Mouse (Mus musculus) left cerebral cortex, postnatal 25 days (tissue): ENCODE data around the gene Lamtor1. TPM values are rescaled to one million over a fixed set of nuclear protein-coding genes. Genes with fewer than 3 reads are reported as not detected.
A peak's percentile ranks its signal among the peaks of the same experiment; 100 is the strongest.
"Not testable (repeated sequence)": the region's sequence is repeated elsewhere in the genome, so short reads cannot be mapped to it uniquely, and the experiment has no call there.

Source experiments
- DNase-seq, 2 experiments: peaks; one replicate each; pipeline ENCODE4 v3.0.0; 2022; ENCODE audit warnings: low spot score in 2 of 2, mixed read lengths in 1 of 2
- intact Hi-C: fragments of 180-260 bp; cut with DNase I; formaldehyde crosslinking; loops from one replicate; pipeline ENCODE4 v1.15.1; 2025
- total RNA-seq, 2 experiments: library from RNA; stranded (reverse); gene quantifications; 2 replicates each; pipeline ENCODE4 v1.2.3; 2021

Gene Lamtor1
- total RNA-seq, 2 experiments from 2014 or later, result 97.2 to 99.6 TPM

DNA sequence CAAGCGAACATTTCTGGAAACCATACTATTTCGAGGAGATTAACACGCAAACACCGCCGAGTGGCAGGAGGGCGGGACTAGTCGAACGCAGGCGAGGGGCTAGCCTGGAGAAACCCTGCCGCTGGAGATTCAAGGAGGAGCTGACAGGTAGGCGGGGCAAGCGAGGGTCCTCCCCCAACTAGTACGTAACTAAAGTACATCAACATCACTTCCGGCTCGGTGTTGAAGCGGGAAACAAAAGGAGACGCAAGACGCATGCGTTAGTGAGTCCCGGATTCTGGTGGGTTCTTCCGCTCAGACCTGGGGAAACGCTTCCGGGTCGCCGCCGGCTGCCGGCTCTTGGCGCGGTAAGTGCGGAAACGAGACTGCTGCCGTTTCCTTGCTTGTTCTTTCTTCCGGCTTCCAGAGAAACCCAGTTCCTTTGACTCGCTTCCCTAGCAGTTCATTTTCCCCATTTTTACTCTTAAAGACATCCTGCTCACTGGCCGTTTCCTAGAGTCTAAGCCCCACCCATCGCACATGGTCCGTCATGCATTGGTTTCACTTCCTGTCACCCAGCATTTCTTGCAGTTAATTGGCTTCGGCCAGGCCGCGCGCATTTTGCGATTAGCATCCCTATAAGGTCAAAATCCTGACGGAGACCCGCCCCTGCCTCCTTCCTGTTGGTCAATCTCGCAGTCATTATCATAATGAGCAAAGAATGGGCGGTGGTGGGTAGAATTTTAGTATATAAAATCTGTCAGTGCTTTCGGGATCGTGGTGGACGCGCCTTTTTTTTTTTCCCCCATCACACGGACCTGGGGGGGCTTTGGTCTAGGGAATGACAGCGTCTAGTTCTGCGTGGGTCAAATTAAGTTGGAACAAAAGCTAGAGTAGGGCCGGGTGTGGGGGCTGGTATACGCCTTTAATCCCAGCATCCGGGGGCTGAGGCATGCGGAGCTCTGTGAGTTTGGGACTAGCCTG, 9.3 kb upstream of the Lamtor1 start:
- DNase-seq, result peak; percentile 98 to 99
- intact Hi-C loops, result loop anchor here (5.0 kb wide), 2 partner anchors 59 to 219 kb away; partner anchors contain the start of gene Inppl1

DNA sequence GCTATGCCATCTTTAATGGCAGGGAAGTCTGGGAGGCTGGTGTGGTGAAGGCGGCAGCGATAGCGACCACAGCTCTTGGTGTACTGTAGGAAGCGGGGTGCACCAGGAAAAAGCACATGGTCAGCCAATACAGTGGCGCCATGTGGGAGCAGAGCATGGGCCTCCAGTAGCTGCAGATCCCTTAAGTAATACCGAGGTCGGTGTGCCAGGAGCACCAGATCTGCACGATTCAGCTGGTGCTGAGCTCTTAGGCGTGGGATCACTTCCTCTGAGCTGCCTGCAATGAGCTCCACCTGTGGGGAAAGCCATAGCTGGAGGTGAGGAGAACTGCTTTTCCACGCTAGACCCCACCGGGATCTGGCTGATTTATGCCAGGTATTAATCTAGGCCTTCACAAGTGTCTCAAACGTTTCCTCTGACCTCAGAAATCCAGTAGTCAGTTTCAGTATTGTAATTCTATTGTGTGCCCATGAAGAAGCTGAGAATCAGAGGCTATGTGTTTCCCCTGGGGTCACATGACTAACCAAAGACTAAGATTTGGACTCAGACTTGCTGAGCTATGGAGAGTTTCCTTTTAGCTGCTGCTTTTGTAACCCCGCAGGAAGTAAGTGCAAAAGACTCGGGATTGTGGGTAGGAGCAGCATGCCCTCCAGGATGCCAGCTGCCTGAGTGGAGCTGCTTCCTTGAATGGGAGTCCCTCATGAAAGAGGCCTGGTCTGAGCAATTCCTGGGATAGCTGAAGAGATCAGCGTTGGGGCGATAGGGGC, 5.2 kb upstream of the Lamtor1 start:
- no peak for DNase-seq
- intact Hi-C loops, result no loop called here

DNA sequence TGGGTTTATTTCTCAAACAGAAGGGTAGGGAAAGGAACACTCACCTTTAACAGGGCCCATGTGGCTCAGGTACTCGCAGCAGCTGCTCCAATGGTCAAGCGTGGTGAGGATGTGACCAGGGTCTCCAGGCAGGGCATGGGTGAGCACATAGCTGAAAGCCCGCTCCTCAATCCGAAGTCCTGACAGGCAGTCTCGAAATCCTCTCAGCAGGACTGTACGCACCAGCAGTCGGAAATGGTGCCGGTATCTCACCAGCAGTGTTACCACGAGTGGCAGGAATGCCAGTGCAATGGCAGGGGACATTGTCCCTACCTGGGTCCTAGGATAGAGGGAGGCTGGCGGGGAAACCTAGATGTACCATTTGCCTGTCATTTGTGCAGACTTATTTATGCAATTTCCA, 3.7 kb upstream of the Lamtor1 start:
- intact Hi-C loops, result no loop called here
- no peak for DNase-seq

DNA sequence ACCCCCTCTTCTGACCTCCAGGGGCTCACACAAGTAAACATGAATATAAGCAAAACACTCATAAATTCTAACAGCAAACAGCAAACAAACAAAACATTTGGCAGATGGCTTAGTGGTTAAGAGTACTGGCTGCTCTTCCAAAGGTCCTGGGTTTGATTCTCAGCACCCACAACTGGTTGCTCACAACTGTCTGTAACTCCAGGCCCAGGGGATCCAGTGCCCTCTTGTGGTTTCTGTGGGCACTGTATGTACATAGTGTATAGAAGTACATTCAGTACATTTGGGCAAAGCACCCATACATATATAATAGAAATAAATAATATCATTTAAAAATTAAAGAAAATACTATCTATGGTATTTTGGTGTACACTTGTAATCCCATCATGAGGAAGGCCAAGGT, 2.9 kb upstream of the Lamtor1 start:
- intact Hi-C loops, result no loop called here
- DNase-seq, result no peak

DNA sequence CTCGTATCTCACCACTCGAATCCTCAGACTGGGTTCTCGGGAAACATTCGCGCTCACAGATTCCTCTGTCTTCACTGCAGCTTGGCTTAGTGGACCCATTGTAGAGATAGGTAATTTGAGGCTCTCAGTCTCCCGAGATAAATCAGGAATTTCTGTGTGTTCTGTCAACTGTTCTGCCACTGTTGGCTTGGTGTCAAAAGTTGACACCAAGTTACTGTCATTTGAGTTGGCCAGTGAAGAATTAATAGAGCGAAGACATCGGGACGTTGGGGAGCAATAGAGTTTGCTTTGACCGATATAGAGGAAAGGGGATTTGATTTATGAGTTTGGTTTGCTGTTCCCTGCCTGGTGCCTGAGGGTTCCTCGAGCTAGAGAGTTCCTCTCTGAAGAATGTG, 580 bp downstream of the Lamtor1 start, which contains the start of gene Tomt:
Gene Tomt (minus strand): TSS at position 73 of the 395 bp plus-strand sequence.
- intact Hi-C loops, result no loop called here

DNA sequence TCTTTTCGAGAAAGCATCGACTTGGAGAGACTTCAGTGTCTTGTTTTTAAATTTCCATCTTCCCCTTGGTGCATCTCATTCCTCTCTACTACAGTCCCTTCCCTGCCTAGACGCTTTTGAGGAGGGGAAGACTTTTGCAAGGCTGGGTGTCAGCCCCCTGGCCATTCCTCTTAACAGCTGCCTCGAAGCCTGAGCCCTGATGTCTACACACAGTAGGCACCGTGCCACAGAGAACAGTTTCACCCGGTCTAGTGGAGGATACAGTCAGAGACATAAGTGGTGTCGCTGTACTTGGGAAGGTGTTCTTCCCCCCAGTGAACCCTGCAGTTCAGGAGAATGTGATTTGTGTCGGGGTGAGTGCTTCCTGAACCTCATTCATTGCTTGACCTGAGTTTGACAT, 992 bp downstream of the Lamtor1 start:
- intact Hi-C loops, result no loop called here
- no peak for DNase-seq

More for the DNA sequence above, 580 bp downstream of the Lamtor1 start, which contains the start of gene Tomt:
- DNase-seq, result no peak

DNA sequence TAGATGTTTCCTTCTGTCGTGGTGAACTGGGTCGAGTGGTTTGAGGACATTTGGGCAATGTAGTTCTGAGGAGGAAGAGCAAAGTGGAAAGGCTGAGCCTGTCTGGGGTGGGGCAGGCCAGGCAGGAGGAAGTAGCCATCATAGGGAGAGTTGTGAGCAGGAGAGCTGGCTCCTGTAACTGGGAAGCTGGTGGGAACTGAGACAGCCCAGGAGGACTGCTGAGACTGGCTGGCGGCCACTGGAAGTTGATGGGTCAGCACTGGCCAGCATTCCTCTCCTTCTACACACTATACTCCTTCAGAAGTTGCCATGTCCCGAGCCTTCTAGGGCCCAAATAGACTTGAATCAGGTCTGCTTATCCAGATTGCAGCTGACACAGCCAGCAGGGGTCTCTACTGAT, 2.7 kb downstream of the Lamtor1 start:
- DNase-seq, result no peak
- intact Hi-C loops, result no loop called here

DNA sequence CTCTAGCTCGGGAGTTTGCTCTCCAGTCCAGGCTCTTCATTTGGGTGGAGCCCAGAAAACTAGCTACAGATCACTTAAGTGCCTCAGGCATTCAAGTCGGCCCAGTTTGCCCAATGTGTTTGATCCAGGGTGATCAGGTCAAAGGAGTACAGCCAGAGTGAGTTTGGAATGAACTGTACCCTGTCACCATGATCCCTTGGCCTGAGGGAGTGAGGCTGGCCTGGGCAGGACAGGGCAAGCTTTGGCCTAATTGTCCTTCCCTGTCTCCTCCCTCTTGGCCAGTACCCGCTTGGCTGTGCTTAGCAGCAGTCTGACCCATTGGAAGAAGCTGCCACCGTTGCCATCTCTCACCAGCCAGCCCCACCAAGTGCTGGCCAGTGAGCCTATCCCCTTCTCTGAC, 4.4 kb downstream of the Lamtor1 start:
- DNase-seq, result no peak
- intact Hi-C loops, result no loop called here

DNA sequence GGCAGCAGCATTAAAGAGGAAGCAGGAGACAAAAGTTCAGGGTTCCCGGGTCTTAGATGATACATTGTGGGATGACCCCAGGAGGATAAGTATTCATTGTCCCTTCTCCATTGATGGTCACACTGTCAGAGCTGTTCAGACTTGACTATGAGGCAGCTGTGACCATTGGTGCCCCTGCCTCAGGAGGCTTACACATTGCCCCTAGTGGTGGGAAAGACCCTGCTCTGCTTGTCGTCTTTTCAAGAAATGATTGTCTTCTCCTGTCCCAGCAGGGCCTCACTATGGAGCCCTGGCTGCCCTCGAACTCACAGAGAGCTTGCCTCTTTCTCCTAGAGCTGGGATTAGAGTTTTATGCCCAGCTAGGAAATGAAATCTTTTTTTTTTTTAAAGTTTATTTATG, 6.3 kb downstream of the Lamtor1 start:
- no peak for DNase-seq
- intact Hi-C loops, result no loop called here

DNA sequence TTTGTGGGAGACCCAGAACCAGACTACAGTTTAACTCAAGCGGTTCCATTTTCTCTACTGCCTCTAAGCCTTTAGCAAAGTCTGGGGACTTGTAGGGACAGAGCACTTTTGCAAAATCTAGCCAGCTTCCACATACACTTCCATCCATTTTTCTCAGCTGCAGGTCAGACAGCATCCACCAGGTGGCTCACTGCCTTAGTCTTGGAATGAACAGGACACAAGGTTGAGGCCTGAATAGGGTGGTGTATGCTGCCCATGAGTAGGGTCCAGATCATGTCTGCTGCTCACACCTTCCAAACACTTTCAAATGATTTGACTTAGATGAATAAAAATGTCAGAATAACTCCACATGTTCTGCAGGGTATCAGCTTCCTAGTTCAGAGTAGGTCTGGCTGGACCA, 12.4 kb downstream of the Lamtor1 start:
- intact Hi-C loops, result loop anchor here (5.0 kb wide), 1 partner anchor 159 kb away; no protein-coding TSS in a partner anchor
- DNase-seq, result peak; percentile 51 to 75

DNA sequence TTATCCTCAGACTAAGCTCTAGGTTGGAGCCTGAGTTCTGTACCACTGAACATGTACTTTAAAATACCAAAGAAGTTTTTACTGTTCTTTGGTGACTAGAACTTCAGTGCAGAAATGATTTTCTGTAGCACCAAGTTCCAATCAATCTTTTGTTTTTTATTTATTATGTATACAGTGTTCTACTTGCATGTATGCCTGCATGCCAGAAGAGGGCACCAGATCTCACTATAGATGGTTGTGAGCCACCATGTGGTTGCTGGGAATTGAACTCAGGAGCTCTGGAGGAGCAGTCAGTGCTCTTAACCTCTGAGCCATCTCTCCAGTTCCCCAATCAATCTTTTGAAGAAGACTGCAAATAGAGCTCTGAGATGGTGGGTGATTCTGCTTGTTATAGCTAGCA, 20.2 kb downstream of the Lamtor1 start:
- intact Hi-C loops, DNase-seq: not testable (repeated sequence)

DNA sequence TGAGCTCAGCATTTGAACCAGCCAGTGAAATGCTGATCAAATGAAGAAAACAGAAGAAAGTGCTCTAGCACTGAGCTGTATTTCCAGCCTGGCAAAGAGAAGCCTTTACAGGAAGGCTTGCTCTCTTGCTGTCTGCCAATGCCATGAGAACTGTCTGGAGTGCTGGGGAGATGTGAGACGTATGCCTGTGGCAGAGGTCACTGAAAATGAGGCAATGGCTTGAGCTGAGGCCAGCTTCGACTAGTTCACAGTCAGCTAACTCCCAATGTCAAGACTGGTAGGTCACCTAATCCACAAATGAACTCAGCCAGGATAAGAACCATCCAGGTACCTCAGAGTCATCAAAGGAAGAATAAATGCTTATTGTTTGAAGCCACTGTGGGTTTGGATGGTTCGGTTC, 22.4 kb downstream of the Lamtor1 start:
- intact Hi-C loops, result no loop called here
- no peak for DNase-seq

DNA sequence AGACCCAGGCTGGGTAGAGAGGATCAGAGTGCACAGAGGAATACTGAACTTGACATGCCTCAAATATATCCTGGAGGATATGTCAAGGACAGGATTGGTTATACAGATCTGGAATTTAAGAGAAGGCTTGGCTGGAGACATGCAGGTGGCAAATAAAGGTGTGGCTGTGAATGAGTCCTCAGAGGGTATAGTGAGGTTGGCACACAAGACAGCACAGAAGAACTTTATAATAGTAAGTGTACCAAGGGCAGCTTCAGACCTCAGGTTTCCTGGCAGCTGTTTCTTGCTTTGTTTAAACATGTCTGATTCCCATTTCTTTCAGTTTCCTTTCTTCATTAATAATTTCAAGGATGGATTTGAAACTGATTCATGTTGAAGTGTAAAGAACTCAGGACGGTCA, 26.8 kb downstream of the Lamtor1 start:
- intact Hi-C loops, result loop anchor here (5.0 kb wide), 1 partner anchor 135 kb away; the partner anchor contains the start of genes Rnf121, Xndc1 and Xntrpc

DNA sequence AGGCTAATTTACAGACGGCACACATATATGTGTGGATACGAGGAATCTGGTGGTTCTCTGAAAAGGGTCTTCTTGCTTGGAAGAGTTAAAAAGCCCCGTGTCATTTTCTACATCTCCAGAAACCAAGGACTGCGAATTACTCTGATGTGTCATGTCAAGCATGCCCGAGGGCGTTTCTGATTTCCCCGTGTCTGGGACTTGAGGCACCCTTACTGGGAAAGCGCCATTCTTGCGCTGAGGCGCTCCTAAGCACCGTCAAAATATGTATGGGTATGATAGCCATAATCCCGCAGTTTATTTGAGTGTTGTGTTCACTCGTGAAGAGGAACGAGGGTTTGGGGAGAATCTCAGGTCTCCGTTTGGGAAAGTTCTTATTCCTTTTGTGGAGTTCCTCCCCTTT, 27.6 kb downstream of the Lamtor1 start:
- DNase-seq, result no peak
- intact Hi-C loops, result loop anchor here (5.0 kb wide), 1 partner anchor 134 kb away; the partner anchor contains the start of genes Rnf121, Xndc1 and Xntrpc

More for the DNA sequence above, 26.8 kb downstream of the Lamtor1 start:
- DNase-seq, result no peak

DNA sequence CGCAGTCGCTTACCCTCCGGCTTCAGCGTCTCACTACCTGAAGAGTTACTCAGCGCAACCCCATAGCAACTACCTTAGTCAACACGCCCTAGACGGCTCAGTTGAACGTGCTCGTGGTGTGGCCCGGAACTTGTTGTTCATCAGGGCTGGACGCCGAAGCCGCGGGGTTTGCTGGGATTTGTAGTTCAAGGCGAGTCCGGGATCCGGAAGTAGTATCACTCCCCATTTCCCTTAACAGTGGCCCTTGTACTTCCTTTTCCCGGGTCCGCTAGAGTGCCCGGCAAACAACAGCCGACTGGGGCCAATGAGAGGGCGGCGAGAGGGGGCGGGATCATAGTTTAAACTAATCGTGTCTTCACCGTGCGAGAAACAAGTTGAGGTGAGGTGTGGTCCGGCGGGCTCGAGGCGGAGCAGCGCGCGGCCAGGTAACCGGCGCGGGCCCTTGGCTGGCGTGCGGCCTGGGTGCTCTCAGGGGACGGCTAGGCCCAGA, 28.1 kb downstream of the Lamtor1 start, which contains the start of the genes Lrrc51 and Numa1:
Gene Lrrc51 (minus strand): TSS at position 145 of the 490 bp plus-strand sequence.
Gene Numa1 (plus strand): TSS at position 361 of the 490 bp plus-strand sequence.
- intact Hi-C loops, result loop anchor here (2.0 to 5.0 kb wide), 2 partner anchors 37 to 134 kb away; partner anchors contain the start of genes Rnf121, Xndc1 and Xntrpc
- peak; percentile 96 to 99 for DNase-seq

DNA sequence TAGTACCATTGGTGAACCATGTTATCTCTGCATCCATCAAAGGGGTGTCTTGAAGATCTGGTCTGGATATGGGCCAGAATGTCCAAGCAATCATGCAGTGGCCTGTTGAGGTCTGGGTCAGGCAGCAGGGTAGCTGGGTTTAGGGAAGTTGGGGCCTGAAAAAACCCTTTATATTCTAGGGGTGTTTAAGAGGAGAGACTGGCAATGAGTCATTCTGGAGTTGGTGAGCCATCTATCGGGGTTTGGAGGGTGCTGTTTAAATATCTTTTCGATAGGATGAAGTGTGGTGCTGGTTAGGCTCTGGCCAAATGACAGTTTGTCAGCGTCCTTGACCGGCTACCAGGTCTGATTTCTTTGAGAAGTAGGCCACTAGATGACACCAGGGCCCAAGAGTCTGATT, 30.3 kb downstream of the Lamtor1 start:
- intact Hi-C loops, result loop anchor here (2.0 kb wide), 1 partner anchor 35 kb away; no protein-coding TSS in a partner anchor
- no peak for DNase-seq

DNA sequence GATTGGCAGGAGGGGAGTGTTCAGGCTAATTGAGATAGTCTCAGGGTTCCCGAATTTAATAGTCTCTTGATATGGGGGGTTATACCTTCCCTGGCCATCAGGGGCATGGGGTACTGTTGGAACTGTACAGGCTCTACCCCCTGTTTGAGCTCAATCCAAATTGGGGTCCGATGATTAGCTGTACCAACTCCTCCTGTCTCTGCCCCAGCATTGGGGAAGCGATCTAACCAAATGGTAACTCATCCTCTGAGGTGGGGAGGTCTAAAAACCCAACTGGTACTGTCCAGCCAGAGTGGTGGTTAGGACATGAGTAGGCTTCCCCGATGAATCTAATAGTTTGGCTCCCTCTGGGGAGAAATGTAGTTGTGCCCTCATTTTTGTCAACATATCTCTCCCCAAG, 31.3 kb downstream of the Lamtor1 start:
- no peak for DNase-seq
- intact Hi-C loops, result no loop called here

DNA sequence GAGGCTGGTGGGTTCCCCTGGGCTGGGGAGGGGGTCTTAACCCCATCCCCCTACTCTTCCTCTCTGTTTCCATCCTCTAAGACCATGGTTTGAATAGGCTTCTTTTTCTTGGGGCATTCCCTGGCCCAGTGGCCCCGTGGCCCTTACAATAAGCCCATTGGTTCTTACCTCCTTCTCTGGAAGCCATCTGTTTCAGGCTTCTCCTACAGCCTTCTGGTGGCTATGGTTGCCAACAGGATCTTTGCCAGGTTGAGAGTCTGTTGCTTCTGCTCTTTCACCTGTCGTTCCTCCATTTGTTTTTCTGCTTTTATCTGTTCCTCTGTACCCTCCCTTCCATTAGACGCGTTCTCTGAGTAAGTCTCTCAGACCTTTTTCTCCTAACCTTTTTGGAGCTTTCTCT, 31.9 kb downstream of the Lamtor1 start:
- DNase-seq, result peak in 1 of 2 experiments; percentile 44
- intact Hi-C loops, result no loop called here

DNA sequence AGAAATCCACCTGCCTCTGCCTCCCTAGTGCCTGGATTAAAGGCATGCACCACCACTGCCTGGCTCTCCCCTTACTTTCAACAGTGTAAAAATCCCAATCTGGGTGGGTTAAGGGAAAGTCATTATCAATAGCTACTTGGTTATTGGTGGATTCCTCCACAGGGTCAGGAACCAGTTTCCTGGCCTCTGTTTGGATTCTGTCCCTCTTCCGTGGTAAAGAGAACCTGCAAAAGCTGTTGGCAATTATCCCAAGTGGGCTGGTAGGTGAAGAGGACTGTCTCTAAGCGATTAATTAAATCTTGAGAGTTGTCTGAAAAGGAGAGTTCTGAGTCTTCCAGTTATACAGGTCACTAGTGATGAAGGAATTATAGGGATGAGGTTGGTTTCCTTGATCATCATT, 32.6 kb downstream of the Lamtor1 start:
- intact Hi-C loops, result no loop called here

DNA sequence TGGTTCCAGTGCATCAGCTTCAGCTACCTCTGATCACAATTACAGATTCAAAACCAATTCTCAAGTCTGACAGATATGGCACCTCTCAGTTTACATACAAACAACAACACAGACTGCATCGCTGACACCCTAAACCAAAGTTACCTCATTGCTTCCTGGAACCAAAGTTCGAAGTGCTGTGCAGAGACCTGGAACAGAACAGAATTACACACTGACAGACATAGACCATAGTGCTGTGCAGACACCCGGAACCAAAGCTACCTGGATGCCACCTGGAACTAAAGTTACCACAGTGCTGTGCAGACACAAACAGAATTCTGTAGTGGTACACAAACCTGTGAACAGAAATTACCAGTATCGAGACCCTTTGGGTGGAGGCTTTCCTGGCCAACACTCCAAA, 34.1 kb downstream of the Lamtor1 start:
- intact Hi-C loops, result no loop called here
- DNase-seq, result no peak

More for the DNA sequence above, 32.6 kb downstream of the Lamtor1 start:
- no peak for DNase-seq
